Mouse (Mus musculus): ENCODE data around the gene Prcc.

DNA sequence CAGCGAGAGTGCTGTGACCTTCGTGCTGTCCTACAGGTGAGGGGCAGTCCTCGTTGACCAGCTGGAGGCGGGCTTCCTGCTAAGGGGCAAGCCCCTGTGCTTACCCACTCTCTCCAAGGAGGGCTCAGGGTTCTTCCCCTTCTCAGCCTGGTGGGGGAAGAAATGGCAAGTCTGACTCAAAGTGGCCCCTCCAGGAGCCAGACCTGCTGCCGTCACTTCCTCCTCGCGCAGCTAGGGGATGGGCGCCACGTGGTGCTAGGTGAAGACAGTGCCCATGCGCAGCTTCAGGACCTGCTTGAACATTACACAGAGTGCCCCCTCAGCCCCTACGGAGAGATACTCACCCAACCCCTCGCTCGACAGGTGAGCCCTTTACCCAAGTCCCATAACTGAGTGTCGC lies 36.3 kb downstream of the Prcc start:
- no peak for TF ChIP-seq EP300 (IDR thresholded peaks at IDR 0.05; ENCODE audit: low read depth)
- no peak for TF ChIP-seq CTCF (IDR thresholded peaks at IDR 0.05; ENCODE audit: low read depth)

All from heart, postnatal 0 days (tissue).